Mouse (Mus musculus) frontal cortex, adult (tissue): ENCODE data around the gene Cebpe.

Experiments
- ATAC-seq: cut with Nextera tagmentation; 2 replicates; pipeline ENCODE4 v1.9.2; 2017; ENCODE audit warnings: mild to moderate bottlenecking, moderate library complexity, mixed read lengths; ENCODE audit not compliant: low TSS enrichment

Cebpe gene

DNA sequence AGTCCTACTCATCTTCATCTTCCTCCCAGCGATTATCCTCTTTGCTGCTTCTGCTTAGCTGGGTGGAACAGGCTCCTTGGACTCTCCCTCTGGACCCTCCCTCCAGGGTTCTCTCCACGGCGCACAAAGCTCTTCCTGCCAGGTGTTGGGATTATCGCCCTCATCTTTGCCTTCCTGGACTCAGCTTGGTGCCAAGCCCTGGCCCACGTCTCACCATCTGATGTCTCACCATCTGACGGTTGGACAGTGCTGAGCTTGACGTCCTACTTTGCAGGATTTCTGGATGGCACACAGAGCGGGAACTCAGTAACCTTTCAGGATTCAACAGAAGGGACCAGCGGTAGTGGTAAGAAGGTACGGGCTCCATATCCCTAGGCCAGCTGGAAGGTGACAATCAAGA lies 9.7 kb upstream of the Cebpe start:
- peak; percentile 36; the same call in 1 of the 2 replicates for ATAC-seq

DNA sequence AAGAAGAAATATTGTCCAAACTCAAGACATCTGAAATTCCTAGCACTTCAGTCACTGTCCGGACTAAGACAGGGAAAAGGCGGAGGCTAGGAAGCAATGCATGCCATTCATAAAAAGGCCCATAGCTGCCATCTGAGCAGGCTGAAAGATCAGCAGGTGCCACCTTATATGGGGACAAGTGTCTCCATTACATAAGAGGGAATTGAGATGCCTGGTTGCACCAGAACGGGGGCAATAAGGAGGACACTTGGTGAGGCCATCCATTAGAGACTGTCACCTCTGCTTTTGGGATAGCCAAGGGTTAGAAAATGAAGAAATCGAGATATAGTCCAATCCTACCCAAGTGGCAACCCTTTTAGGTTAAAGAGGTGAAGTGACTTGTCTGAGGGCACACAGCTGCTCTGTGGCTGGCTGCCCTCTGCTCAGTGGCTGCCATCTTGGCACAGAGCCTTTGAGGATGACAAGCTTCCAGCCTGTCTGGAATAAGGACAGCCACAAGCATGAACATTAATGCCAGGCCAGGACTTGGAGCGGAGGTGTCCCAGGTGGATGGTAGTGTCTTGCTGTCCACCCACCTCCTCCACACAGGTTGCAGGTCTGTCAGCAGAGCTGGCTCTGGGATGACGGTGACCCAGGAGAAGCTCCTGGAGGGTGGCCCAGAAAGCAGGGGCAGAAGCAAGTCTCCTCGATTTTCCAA lies 8.8 kb upstream of the Cebpe start:
- ATAC-seq, result no peak

DNA sequence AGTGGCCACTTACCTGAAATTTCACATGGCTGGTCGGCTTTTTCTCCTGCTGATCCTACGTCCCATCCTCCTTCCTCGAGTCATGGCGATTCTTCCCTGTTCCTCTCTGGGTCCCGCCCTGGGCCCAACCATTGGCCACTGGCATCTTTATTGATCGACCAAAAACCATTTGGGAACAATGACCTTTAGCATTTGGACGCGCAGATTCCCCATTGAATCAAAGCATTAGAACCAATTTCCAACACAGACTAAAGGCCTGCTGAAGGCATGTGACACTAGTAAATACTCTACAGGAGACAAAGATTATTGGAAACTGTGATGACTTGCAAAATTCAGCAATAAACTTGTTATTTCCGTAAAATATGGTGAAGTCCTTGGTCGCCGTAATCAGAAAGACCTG lies 8.1 kb upstream of the Cebpe start:
- ATAC-seq, result no peak

DNA sequence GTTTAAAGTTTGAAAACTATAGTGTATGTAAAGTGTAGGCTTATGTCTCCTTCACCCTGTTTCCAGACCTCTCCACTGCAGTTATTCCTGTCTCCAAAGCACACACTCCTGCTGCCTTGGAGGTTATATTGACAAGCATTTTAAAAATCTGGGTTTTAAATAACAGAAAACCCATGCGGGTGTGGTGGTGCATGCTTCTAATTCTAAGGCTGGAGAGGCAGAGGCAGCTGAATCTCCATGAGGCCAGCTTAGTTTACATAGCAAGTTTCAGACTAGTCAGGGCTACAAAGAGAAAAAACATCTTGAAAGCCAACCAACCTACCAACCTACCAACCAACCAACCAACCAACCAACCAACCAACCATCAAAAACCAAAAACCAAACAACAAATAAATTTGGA lies 3.4 kb upstream of the Cebpe start:
- no peak for ATAC-seq

DNA sequence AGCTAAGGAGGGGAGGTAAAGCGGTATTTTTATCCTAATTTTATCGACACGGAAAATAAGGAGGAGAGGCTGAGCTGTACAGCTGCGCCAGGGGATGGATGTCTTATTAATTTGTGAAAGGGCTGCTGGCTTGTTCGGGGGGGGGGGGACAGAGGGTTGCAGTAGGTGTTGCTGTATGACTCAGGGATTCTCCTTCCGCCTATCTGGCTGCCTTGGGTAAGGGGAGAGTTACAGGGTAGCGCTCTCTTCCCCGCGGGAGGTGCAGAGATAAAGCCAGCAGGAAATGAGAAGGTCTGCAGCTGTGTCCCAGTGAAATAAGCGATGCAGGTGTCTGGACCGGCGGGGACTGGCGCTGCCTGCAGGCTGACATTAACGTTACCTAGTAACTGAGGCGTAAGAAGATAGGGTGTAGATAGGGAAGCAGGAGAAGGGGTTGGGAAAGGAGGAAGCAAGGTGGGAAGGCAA lies 2.7 kb upstream of the Cebpe start:
- peak; percentile 45 for ATAC-seq

DNA sequence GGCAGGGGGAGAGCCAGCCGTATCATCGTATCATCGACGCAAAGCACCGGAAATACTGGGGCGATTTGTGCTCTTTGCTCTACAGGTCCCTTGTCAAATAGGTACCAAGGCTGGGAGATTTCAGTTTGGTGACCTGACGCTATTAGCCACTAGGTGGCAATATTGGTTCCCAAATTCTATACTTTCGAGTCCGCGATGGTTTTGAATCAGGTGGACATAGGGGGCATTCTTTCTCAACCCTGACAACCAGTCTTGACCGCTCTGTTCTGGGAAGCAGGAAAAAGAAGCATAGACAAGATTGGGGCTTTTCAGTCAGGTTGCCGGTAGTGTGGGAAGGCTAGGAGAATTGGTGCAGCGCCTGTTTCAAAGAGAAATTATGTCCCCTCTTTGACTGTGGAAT lies 2.1 kb upstream of the Cebpe start:
- ATAC-seq, result peak; percentile 81

DNA sequence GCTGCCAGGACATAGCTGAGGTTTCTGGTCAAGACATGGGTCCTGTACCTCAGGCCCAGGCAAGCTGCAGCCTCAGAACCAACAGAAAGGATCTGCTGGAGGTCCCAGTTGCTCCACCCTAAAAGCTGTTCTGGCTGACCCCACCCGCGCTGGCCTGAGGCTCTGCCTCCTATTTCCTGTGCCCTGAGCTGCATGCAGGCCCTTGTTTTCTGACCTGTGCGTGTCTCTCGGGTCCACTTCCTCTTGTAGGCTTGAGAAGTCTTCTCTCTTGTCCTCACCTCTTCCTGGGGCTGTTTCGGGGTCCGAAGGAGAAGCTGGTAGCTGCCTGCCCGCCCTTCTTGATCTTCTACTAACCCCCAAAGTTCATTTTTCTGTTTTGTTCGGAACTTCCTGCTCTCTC lies 887 bp upstream of the Cebpe start:
- no peak for ATAC-seq

DNA sequence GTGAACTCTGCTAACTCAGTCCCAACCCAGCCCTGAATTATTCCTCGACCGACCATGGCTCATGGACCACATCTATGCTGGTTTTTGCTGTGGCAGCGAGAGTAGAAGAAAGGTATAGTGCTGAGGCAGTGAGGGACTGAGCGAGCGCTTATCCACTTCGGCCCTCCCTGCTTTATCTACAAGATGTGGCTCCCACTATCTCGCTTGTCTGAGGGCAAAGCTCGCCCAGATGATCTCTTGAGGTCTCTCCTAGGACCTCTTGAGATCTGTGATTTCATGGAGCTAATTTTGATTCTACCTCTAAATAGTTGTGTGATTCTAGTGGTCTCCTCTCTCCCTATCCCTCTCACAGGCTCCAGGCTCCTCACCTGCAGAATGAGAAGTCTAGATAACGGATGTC lies 2.9 kb downstream of the Cebpe start:
- ATAC-seq, result no peak

DNA sequence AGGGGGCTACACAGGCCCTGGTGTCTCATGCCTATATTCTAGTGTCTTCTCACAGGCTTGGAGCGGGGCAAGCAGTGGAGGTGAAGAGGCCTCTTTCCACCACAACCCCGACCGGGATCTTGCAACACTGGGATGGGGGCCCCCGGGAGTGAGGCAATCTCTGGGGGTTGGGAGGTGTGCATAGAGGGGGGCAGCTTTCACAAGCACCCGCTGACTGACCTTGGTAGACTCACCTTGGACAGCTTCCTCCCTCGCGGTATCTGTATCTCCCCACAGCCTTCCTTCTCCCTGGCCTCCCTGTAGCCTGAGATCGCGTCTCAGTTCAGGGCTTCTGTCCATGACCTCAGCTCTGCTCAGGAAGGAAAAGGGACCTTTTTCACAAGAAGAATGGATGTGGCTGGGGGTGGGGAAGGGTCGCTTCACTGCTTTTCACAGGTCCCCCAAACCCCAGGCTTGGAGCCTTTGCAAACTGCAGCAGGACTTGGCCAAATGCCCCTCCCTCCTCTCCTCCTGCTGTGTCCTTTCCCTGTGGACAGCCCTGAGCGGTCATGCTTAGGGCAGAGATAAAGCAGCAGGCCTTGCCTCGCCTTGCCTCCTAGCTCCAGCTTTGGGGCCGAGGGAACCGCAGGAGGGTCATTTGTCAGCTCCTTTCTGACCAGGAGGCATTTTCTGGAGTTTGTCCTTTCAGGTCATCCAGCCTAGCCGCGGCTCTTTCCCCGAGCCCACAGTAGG lies 5.2 kb downstream of the Cebpe start:
- ATAC-seq, result no peak

DNA sequence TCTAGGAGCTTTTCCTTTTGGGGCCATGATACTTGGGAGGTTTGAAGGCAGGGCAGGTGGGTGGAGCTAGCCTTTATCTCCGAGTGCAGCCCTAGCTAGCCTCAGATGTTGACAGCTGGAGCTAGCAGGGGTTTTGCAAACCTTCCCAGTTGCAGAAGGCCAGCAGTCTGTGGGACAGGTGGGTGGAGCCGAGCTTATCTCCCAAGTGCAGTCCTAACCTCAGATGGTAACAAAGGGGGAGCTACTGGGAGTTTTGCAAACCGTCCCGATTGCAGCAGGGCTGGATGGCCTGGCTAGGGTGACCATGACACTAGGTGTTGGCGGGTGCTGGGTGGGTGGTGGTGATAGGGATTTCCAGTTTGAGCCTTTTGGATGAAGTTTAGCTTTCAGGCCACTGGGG lies 6.1 kb downstream of the Cebpe start:
- ATAC-seq, result no peak

DNA sequence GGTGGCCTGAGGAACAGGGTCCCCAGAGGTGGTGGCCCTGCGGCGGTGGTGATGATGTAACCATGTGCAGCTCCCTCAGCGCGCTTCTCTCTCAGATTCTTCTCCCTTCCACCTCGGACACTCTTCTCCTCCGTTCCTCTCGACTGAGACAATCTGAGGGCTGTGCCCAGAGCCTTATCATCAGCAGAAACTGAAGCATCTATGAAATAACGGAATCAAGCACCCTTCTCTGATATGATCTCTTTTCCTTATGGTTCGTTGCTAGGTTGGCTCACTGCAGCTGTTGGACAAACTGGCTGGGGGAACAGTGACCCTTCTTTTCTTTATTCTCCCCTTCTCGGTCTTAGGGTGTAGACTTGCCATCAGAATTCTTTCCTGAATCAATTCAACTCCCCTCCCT lies 8.8 kb downstream of the Cebpe start:
- ATAC-seq, result no peak

DNA sequence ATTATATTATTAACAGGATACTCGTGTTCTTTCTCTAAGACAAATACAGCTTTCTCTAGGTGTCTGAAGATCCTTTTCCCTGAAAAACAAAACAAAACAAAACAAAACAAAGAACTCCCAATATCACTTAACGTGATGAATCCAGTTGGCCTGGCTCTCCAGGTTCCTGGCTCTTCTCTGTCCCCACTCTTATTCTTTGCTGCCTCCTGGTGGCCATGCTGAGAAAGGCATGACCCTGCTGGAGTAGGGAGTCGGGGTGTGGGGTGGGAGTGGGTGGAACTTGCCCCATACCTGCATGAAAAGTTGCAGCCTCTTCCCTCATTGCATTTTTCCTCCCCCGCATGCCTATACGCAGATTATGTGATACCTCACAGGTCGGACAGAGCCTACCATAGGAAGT lies 10.7 kb downstream of the Cebpe start:
- peak; percentile 88 for ATAC-seq

DNA sequence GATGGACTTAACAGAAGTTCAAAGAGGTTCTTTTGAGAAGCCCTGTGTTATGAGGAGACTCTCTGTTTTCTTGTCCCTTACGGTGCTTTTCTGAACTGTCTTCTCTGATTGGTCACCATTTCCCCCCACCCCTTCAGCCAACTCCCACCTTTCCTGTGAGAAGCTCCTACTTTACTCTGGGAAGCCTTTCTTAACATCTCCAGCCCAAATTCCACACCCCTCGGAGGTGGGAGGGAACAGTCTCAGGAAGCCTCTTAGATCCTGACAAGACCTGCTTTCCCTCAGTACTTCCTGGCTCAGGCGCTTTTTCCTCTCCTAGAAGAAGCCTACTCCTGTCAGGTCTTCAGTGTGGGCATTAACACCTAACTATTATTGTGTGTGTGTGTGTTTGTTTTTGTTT lies 12.4 kb downstream of the Cebpe start:
- ATAC-seq, result no peak

DNA sequence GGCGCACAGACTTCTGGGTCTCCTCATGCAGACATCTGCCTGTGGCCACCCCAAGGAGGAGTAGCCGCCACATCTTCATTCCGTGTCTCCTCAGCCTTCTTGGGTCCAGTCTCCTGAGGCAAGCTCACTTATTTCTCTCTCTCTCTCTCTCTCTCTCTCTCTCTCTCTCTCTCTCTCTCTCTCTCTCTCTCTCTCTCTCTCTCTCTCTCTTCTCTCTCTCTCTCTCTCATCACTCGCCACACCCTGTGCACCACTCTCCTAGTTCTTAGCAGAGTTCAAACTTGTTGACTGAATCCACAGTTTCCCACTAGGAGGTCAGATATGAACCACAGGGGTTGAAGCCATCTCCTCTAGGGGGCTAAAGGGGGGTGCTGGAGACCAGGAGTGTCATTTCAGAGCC lies 13.2 kb downstream of the Cebpe start, which contains the start of gene Gm29776:
TSS of gene Gm29776 (minus strand) at position 101 of the 400 bp plus-strand sequence.
- ATAC-seq, result no peak

DNA sequence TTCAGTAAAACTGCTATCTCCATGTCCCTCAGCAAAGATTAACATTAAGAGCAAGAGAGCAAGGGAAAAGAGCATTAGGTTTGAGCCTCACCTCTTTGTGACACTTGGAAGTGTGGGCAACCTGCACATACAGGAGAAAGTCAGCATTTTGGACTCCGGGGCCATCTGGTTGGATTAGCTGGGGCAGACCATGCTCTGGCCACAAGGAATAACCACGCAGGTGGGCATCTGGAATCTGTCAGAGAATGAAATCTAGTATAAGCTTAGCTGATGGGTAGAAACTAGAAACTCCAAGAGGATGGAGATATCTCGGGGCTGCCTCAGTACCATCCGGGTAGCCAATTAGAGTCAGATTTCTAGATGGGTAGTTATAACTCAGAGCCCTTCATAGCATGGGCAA lies 15.2 kb downstream of the Cebpe start:
- no peak for ATAC-seq

DNA sequence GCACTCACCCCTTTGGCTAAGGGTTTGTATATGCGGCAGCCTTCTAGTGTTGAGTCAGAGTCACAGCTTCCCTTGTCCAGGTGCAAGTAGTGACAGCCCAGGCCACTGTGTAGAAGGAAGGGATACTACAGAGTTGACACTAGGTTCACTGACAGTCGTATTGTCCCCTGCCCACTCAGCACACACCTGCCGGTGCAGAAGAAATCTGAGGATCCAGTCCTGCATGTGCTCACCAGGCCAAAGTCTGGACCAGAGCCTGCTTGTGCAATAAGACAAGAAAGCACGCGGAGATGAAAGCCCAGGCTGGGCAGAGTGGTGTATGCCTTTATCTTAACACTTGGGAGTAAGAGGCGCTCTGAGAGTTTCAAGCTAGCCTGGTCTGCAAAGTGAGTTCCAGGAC lies 16.9 kb downstream of the Cebpe start:
- ATAC-seq, result no peak

DNA sequence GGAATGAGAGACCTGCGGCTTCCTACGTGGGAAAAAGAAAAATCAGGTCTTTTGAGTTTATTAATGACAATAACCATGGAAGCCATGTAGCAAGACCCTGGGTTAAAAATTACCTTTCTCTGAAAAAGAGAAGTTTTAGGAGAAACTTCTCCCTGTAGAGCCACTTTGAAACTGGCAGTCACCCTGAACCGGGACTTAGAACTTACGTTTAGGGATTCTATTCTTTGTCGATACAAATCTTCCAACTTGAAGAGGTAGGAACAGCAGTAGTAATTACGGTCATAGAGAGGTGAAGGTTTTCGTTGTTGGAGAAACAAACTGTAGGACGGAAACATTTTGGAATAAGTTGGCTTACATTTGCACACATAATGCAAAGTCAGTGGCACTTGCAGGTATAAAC lies 24.7 kb downstream of the Cebpe start:
- no peak for ATAC-seq

DNA sequence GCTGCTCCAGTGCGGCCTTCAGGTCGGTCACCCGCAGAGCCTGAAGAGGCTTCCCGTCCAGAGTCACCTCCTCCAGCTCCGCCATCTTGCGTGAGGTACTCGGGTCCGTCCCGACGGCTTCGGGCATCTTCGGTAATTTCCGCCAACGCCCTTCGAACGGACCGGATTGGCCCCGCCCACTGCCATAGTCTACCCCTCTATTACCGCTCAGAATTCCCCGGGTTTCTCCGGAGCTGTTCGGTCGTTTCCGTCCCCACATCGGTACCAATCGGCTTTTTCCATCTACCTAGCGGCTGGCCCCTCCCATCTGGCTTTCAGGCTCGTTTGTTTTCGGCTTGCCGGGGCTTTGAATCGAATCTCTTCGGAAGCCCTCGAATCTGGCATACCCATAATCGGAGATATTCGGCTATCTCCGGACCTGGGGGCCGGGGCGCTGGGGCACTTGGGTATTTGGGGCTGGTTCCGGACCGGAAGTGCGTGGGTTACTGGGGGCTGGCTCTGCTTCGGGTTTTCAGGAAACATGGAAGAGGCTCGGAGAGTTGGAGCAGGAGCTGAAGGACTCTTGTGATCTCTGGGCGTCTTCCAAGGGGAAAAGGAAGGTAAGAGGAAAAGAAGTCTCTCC lies 25.3 kb downstream of the Cebpe start, which contains the start of gene Acin1:
TSS of gene Acin1 (minus strand) at position 410 of the 622 bp plus-strand sequence.
- ATAC-seq, result peak; percentile 87

DNA sequence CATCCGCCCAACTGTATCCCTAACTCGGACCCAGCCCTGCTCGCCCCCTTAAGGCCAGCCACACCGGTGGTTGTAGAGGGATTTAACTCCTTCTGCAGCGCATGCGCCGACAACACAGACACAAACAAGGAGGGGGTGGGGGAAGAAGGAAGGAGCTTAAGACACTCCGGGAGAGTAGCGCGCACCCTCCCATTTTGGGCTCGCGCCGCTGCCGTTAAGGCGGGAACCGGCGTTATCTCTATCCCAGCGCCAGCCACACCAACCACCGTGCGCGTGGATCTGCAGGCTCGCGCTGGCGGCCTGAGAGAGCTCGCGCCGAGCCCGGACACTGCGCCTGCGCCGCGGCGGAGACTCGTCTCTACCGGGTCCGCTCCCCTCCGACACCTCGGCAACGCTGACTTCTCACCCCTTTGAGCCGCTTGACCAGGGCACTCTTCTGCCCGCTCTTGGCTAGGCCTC lies 25.9 kb downstream of the Cebpe start, which contains the start of gene 1700123O20Rik:
TSS of gene 1700123O20Rik (plus strand) at position 154 of the 459 bp plus-strand sequence.
- ATAC-seq, result peak; percentile 77

DNA sequence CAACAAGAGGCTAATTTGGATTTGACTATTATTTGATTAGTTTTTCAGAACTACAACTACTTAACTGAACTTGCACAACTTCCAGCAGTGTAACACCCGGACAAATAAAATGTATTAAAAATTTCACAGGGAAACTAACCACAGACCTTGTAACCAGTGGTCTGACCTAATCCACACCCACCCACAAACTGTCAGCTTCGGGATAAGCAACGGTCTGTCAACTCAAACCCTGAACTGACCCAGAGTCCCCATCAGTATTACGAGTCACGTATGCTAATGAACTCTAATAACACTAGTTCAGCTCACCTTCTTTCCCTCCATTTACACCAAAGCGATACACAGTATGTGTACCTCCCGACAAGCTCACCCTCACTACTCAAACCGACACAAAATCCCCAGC lies 26.5 kb downstream of the Cebpe start:
- ATAC-seq, result no peak

DNA sequence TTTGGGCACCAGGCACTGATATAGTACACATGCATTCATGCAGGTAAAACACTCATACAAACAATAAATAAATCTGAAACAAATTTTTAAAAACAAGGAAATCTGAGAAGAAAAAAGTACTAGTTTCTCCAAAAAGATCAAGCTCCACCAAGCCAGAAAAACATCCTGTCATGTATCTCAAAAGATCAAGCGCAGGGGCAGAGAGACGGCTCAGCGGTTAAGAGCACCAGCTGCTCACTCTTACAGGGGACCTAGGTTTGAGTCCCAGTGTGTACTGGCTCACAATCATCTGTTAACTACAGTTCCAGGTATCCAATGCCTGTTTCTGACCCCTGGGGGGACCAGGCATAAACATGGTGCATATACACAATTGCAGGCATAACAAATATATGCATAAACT lies 29.6 kb downstream of the Cebpe start:
- ATAC-seq, result no peak

DNA sequence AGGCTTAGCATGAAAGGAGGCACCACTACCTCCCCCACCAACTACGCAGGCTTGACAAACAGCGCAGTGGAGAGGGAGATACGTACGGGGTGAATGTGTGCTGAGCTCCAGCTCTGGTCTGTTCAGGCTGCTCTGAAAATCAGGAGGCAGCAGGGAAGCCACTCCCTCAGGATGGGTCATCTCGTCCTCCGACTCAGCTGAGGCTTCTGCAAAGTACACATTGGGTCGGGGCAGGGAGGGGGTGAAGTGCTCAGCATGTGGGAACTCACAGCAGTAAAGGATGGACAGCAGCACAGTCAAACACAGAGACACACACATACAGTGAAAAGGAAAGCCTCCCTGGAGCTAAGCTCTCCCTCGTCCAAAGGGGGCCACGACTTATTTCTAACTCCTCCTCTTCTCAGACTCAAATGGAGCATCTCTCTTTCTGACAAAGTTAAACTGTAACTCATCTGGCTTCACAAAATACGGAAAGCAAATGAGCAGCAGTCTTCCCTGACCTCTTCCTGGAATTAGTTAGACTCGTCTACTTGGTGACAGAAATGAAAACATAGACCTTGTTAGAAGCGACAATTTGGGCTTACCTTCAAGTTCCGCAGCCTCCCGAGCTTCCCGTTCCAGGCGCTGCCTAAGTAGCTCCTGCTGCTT lies 33.2 kb downstream of the Cebpe start:
- no peak for ATAC-seq
